Mouse (Mus musculus): ENCODE measurements around the gene Defb45. TPM values are rescaled to one million over a fixed set of nuclear protein-coding genes. Genes with fewer than 3 reads are reported as not detected.

The Defb45 gene
- polyA plus RNA-seq, 1 experiment: not detected

- Histone ChIP-seq H3K4me1 (ENCODE audit: control insufficient read depth, insufficient read depth, low read length) (no peaks in the 10 kb centered on the region), H3K4me3 (ENCODE audit: insufficient read depth, low read length) (no peak overlapping the region), H3K27ac (ENCODE audit: insufficient read depth, low read length) (no peak overlapping the region)
- peak; percentile 89 for TF ChIP-seq CTCF (IDR thresholded peaks at IDR 0.05; ENCODE audit: extremely low read depth, insufficient read depth, low read length)
- TF ChIP-seq POLR2A (IDR thresholded peaks at IDR 0.05; ENCODE audit: extremely low read depth, insufficient read depth, low read length): no peak
Measured at GRCm38 (mm10) chr2:152615563-152615962, 16.4 kb upstream of the Defb45 start.

- TF ChIP-seq POLR2A (IDR thresholded peaks at IDR 0.05; ENCODE audit: extremely low read depth, insufficient read depth, low read length) (no peak), CTCF (IDR thresholded peaks at IDR 0.05; ENCODE audit: extremely low read depth, insufficient read depth, low read length) (no peak)
- no peaks in the 10 kb centered on the region for H3K4me1 ChIP-seq (ENCODE audit: control insufficient read depth, insufficient read depth, low read length)
- H3K4me3 ChIP-seq (ENCODE audit: insufficient read depth, low read length): no peak overlapping the region
- H3K27ac ChIP-seq (ENCODE audit: insufficient read depth, low read length): no peak overlapping the region
Measured at GRCm38 (mm10) chr2:152612193-152612592, 13.0 kb upstream of the Defb45 start.

GRCm38 (mm10) chr2:152608719-152609118 is 9.5 kb upstream of the Defb45 start:
- Histone ChIP-seq H3K4me3 (ENCODE audit: insufficient read depth, low read length) (no peak overlapping the region), H3K4me1 (ENCODE audit: control insufficient read depth, insufficient read depth, low read length) (no peaks in the 10 kb centered on the region), H3K27ac (ENCODE audit: insufficient read depth, low read length) (no peak overlapping the region)
- TF ChIP-seq POLR2A (IDR thresholded peaks at IDR 0.05; ENCODE audit: extremely low read depth, insufficient read depth, low read length) (no peak), CTCF (IDR thresholded peaks at IDR 0.05; ENCODE audit: extremely low read depth, insufficient read depth, low read length) (no peak)

GRCm38 (mm10) chr2:152607746-152608145 is 8.5 kb upstream of the Defb45 start:
- no peak for TF ChIP-seq POLR2A (IDR thresholded peaks at IDR 0.05; ENCODE audit: extremely low read depth, insufficient read depth, low read length)
- Histone ChIP-seq H3K4me1 (ENCODE audit: control insufficient read depth, insufficient read depth, low read length) (no peaks in the 10 kb centered on the region), H3K4me3 (ENCODE audit: insufficient read depth, low read length) (no peak overlapping the region)

GRCm38 (mm10) chr2:152604057-152604456 is 4.9 kb upstream of the Defb45 start, which contains the start of gene Defb36:
Defb36 (plus strand) TSS chr2:152604327.
- H3K4me3 ChIP-seq (ENCODE audit: insufficient read depth, low read length): no peak within 1 kb of the TSS
- no peak for TF ChIP-seq POLR2A (IDR thresholded peaks at IDR 0.05; ENCODE audit: extremely low read depth, insufficient read depth, low read length)
- TF ChIP-seq CTCF (IDR thresholded peaks at IDR 0.05; ENCODE audit: extremely low read depth, insufficient read depth, low read length): peak; percentile 55
- no peak within 1 kb of the TSS for H3K27ac ChIP-seq (ENCODE audit: insufficient read depth, low read length)
- H3K4me1 ChIP-seq (ENCODE audit: control insufficient read depth, insufficient read depth, low read length): no peaks in the 10 kb centered on the region

More at GRCm38 (mm10) chr2:152607746-152608145, 8.5 kb upstream of the Defb45 start:
- H3K27ac ChIP-seq (ENCODE audit: insufficient read depth, low read length): no peak overlapping the region

GRCm38 (mm10) chr2:152601275-152601960 is 2.2 kb upstream of the Defb45 start:
- no peak for TF ChIP-seq POLR2A (IDR thresholded peaks at IDR 0.05; ENCODE audit: extremely low read depth, insufficient read depth, low read length)
- no peak for TF ChIP-seq CTCF (IDR thresholded peaks at IDR 0.05; ENCODE audit: extremely low read depth, insufficient read depth, low read length)
- no peak overlapping the region for H3K4me3 ChIP-seq (ENCODE audit: insufficient read depth, low read length)
- H3K4me1 ChIP-seq (ENCODE audit: control insufficient read depth, insufficient read depth, low read length): no peaks in the 10 kb centered on the region

DNA sequence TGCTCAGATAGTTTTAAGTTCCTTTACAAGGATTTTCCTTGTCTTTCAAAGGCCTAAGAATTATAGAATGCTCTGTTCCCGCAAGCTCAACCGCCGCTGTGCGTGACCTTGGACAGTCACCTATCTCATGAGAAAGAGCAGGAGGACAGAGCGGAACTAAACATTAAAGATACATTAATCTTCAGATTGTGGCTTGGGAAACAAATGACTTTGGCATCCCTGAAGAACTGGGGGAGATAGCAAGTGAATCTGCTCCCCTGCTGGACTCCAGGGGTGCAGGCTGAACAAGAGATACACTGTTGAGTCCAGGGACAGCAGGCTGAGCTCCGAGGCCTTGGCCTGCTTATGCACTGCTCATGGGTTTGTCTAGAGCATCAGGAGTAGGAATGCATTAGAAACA is 877 bp upstream of the Defb45 start:
- no peak overlapping the region for H3K4me3 ChIP-seq (ENCODE audit: insufficient read depth, low read length)
- TF ChIP-seq CTCF (IDR thresholded peaks at IDR 0.05; ENCODE audit: extremely low read depth, insufficient read depth, low read length) (no peak), POLR2A (IDR thresholded peaks at IDR 0.05; ENCODE audit: extremely low read depth, insufficient read depth, low read length) (no peak)
- no peak overlapping the region for H3K27ac ChIP-seq (ENCODE audit: insufficient read depth, low read length)
- no peaks in the 10 kb centered on the region for H3K4me1 ChIP-seq (ENCODE audit: control insufficient read depth, insufficient read depth, low read length)

More at GRCm38 (mm10) chr2:152601275-152601960, 2.2 kb upstream of the Defb45 start:
- no peak overlapping the region for H3K27ac ChIP-seq (ENCODE audit: insufficient read depth, low read length)

DNA sequence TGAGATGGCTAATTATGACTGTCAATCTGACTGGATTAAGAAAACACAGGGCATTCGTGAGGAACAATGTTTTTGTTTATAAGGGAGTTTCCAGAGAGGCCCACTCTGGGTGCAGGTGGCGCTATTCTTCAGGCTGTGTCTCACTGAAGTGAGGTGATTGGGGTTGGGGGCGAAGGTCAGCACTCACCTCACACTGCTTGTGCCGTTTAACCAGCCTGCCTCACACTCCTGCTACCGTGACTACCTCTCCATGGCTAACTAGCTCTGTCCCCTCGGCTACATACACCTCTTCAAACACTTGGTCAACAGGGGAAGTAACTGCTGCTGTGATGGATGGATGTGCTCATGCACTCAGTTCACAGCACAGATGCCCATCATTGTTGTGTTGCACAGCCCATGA is 10.2 kb downstream of the Defb45 start:
- Histone ChIP-seq H3K4me3 (ENCODE audit: insufficient read depth, low read length) (no peak overlapping the region), H3K27ac (ENCODE audit: insufficient read depth, low read length) (no peak overlapping the region), H3K4me1 (ENCODE audit: control insufficient read depth, insufficient read depth, low read length) (no peaks in the 10 kb centered on the region)
- TF ChIP-seq POLR2A (IDR thresholded peaks at IDR 0.05; ENCODE audit: extremely low read depth, insufficient read depth, low read length): no peak
- TF ChIP-seq CTCF (IDR thresholded peaks at IDR 0.05; ENCODE audit: extremely low read depth, insufficient read depth, low read length): no peak

GRCm38 (mm10) chr2:152588450-152588849 is 10.7 kb downstream of the Defb45 start:
- Histone ChIP-seq H3K4me1 (ENCODE audit: control insufficient read depth, insufficient read depth, low read length) (no peaks in the 10 kb centered on the region), H3K27ac (ENCODE audit: insufficient read depth, low read length) (no peak overlapping the region), H3K4me3 (ENCODE audit: insufficient read depth, low read length) (no peak overlapping the region)
- TF ChIP-seq CTCF (IDR thresholded peaks at IDR 0.05; ENCODE audit: extremely low read depth, insufficient read depth, low read length) (no peak), POLR2A (IDR thresholded peaks at IDR 0.05; ENCODE audit: extremely low read depth, insufficient read depth, low read length) (no peak)

GRCm38 (mm10) chr2:152586926-152587560 is 12.2 kb downstream of the Defb45 start:
- Histone ChIP-seq H3K4me3 (ENCODE audit: insufficient read depth, low read length) (no peak overlapping the region), H3K4me1 (ENCODE audit: control insufficient read depth, insufficient read depth, low read length) (no peaks in the 10 kb centered on the region), H3K27ac (ENCODE audit: insufficient read depth, low read length) (no peak overlapping the region)
- TF ChIP-seq CTCF (IDR thresholded peaks at IDR 0.05; ENCODE audit: extremely low read depth, insufficient read depth, low read length): peak; percentile 43
- TF ChIP-seq POLR2A (IDR thresholded peaks at IDR 0.05; ENCODE audit: extremely low read depth, insufficient read depth, low read length): no peak

Data from cortical plate, adult 2 months (tissue).